26 mouse cellular contexts compared by ENCODE assay signal in genomic region chr1:171094424-171094823, GRCm38 (mm10). TPM values are rescaled to one million over a fixed set of nuclear protein-coding genes. Genes with fewer than 3 reads are reported as not detected.
DNase-seq lines count a peak whose midpoint lies in the region; ATAC-seq and TF ChIP-seq lines count a peak whose summit lies in the region.
"Had no signal": no experiment of that assay in that cellular context is flagged by ENCODE, and none has a peak within 500 bp of the region (broad histone marks: within the 10 kb centered on the region; RNA-seq: fewer than 3 reads in every experiment).

No protein-coding gene starts in this region.

- H3K9ac ChIP-seq in lung, postnatal 0 days (replicated peaks; ENCODE audit: low read depth), result no peak overlapping the region
- H3K9ac ChIP-seq: forebrain, postnatal 0 days; heart, embryonic 12.5 days; heart, embryonic 15.5 days; hindbrain, embryonic 13.5 days; intestine, embryonic 15.5 days had no signal

- no peaks in the 10 kb centered on the region for H3K4me1 ChIP-seq in lung, postnatal 0 days (ENCODE audit: insufficient read depth, low read depth, low read length)

- no peak overlapping the region for H3K27ac ChIP-seq in lung, postnatal 0 days (ENCODE audit: low read length)
- H3K27ac ChIP-seq: heart, embryonic 15.5 days; hindbrain, embryonic 10.5 days; hindbrain, embryonic 13.5 days; intestine, embryonic 15.5 days had no signal

- 41% methylated on average over 4 of the region's 4 CpGs for WGBS in lung, postnatal 0 days

- H3K36me3 ChIP-seq in lung, postnatal 0 days (ENCODE audit: insufficient read depth, low read length), result no peaks in the 10 kb centered on the region
- H3K36me3 ChIP-seq: G1E; heart, embryonic 12.5 days; heart, embryonic 15.5 days; hindbrain, embryonic 10.5 days; hindbrain, embryonic 13.5 days; intestine, embryonic 15.5 days had no signal

- peak; percentile 69 for ATAC-seq in lung, postnatal 0 days
- ATAC-seq: activated CD4-positive, CD25-positive, alpha-beta regulatory T cell, adult 4 months; forebrain, embryonic 14.5 days; forebrain, postnatal 0 days; hindbrain, embryonic 16.5 days; intestine, embryonic 15.5 days had no signal

- TF ChIP-seq CTCF in lung, postnatal 0 days (IDR thresholded peaks at IDR 0.05), result no peak

- peak; percentile 65 for DNase-seq in lung, postnatal 0 days (ENCODE audit: low spot score)
- DNase-seq in lung, adult 18-20 months, result no peak
- DNase-seq in 416B (ENCODE audit: low read depth), result peak; percentile 34
- DNase-seq in Muller cell, postnatal 12 days (ENCODE audit: inconsistent ontology term), result peak; percentile 11
- DNase-seq in thymus, postnatal 25 days, result no peak
- DNase-seq in urinary bladder, postnatal 10 days (ENCODE audit: low spot score), result no peak
- DNase-seq in kidney, postnatal 4 days, result no peak
- DNase-seq: adrenal gland, adult 8-10 months; adrenal gland, postnatal 25 days; cerebellum, adult 11-12 months; cerebellum, adult 8-10 months; cerebellum, postnatal 10 days; forebrain, postnatal 0 days; gastrocnemius, postnatal 25 days; heart, adult 18-20 months; heart, postnatal 10 days; heart, postnatal 36 days had no signal

- 0 out of 2 replicates have a peak, but pooled peaks have one; percentile 34 for TF ChIP-seq EP300 in lung, postnatal 0 days (IDR thresholded peaks at IDR 0.05)

- no peaks in the 10 kb centered on the region for H3K27me3 ChIP-seq in lung, postnatal 0 days (replicated peaks; ENCODE audit: insufficient read depth, low read length)
- H3K27me3 ChIP-seq: heart, embryonic 12.5 days; heart, embryonic 15.5 days; intestine, embryonic 15.5 days had no signal

- no peaks in the 10 kb centered on the region for H3K9me3 ChIP-seq in lung, postnatal 0 days (ENCODE audit: low read length)
- H3K9me3 ChIP-seq: heart, embryonic 12.5 days; heart, embryonic 15.5 days; hindbrain, embryonic 10.5 days; hindbrain, embryonic 13.5 days; intestine, embryonic 15.5 days had no signal

- no peak overlapping the region for H3K4me3 ChIP-seq in lung, postnatal 0 days (ENCODE audit: low read depth, low read length)
- H3K4me3 ChIP-seq: heart, embryonic 12.5 days; heart, embryonic 15.5 days; hindbrain, embryonic 10.5 days; hindbrain, embryonic 13.5 days; intestine, embryonic 15.5 days had no signal

- no peak overlapping the region for H3K4me2 ChIP-seq in lung, postnatal 0 days (replicated peaks; ENCODE audit: low read depth, low read length)
- H3K4me2 ChIP-seq: heart, embryonic 12.5 days; heart, embryonic 15.5 days; hindbrain, embryonic 13.5 days; intestine, embryonic 15.5 days had no signal

RNA-seq across cellular contexts. Expression of gene Cfap126, which starts 19.3 kb away (rescaled TPM):
- polyA plus RNA-seq in lung, postnatal 0 days (2015; fragmentation: Nextera tagmentation; extraction: Ambion mirVana), result 32.2 and 33.2 TPM in 2 replicates

RNA-seq across cellular contexts. Expression of gene Fcgr3, which starts 29.7 kb away (rescaled TPM):
- 29.3 and 37.4 TPM in 2 replicates for polyA plus RNA-seq in lung, postnatal 0 days (2015; fragmentation: Nextera tagmentation; extraction: Ambion mirVana)

RNA-seq across cellular contexts. Expression of gene Sdhc, which starts 56.0 kb away (rescaled TPM):
- 145 and 157 TPM in 2 replicates for polyA plus RNA-seq in lung, postnatal 0 days (2015; fragmentation: Nextera tagmentation; extraction: Ambion mirVana)

RNA-seq across cellular contexts. Expression of gene Mpz, which starts 56.1 kb away (rescaled TPM):
- polyA plus RNA-seq in lung, postnatal 0 days (2015; fragmentation: Nextera tagmentation; extraction: Ambion mirVana), result 0.62 and 0.73 TPM in 2 replicates
- polyA plus RNA-seq: activated CD4-positive, CD25-positive, alpha-beta regulatory T cell, adult 4 months; G1E had no signal

Comparison
In these comparisons a context has a peak if more than half of its experiments do, and no peak if none do; other contexts are left out.
1. DNase-seq: peak in lung, postnatal 0 days (single experiment), 416B (single experiment) and Muller cell, postnatal 12 days (single experiment); none in lung, adult 18-20 months (0 of 2), thymus, postnatal 25 days (single experiment), urinary bladder, postnatal 10 days (single experiment) and kidney, postnatal 4 days (0 of 2).